Mouse (Mus musculus) intestine, postnatal 0 days (tissue): ENCODE data around the gene Cox7a1. TPM values are rescaled to one million over a fixed set of nuclear protein-coding genes. Genes with fewer than 3 reads are reported as not detected.
A peak's percentile ranks its signal among the peaks of the same experiment; 100 is the strongest.
"Not testable (repeated sequence)": the region's sequence is repeated elsewhere in the genome, so short reads cannot be mapped to it uniquely, and the experiment has no call there.

ENCODE experiments used
- ATAC-seq: fragments of 200-750 bp; cut with Nextera tagmentation; 2 replicates; pipeline ENCODE4 v1.8.0; 2017; ENCODE audit warnings: mild to moderate bottlenecking, moderate TSS enrichment, moderate library complexity
- H3K27ac ChIP-seq: fragments of 300-500 bp; sonication (generic); 2 replicates; pipeline ENCODE4 v1.5.1; 2014; ENCODE audit warnings: mild to moderate bottlenecking, low read depth, low read length, moderate library complexity
- H3K27me3 ChIP-seq: fragments of 300-500 bp; sonication (generic); replicated peaks from 2 replicates; pipeline ENCODE4 v1.6.1; 2014; ENCODE audit warnings: low read length, mixed read lengths; ENCODE audit not compliant: control insufficient read depth, insufficient read depth
- H3K36me3 ChIP-seq: fragments of 300-500 bp; sonication (generic); 2 replicates; pipeline ENCODE4 v1.6.1; 2014; ENCODE audit warnings: mild to moderate bottlenecking, moderate library complexity; ENCODE audit not compliant: control insufficient read depth, insufficient read depth
- H3K4me1 ChIP-seq: fragments of 300-500 bp; sonication (generic); replicated peaks from 2 replicates; pipeline ENCODE4 v1.6.1; 2014; ENCODE audit warnings: antibody characterized with exemption, low read length, mixed read lengths; ENCODE audit not compliant: control insufficient read depth, insufficient read depth
- H3K4me2 ChIP-seq: fragments of 300-500 bp; sonication (generic); replicated peaks from 2 replicates; pipeline ENCODE4 v1.6.1; 2014; ENCODE audit warnings: low read depth, mild to moderate bottlenecking, moderate library complexity
- H3K4me3 ChIP-seq: fragments of 300-500 bp; sonication (generic); 2 replicates; pipeline ENCODE4 v1.5.1; 2014; ENCODE audit warnings: low read depth, low read length
- H3K9ac ChIP-seq: fragments of 300-500 bp; sonication (generic); 2 replicates; pipeline ENCODE4 v1.6.1; 2014; ENCODE audit warnings: mild to moderate bottlenecking, low read depth, low read length
- H3K9me3 ChIP-seq: fragments of 300-500 bp; sonication (generic); 2 replicates; pipeline ENCODE4 v1.6.1; 2016; ENCODE audit warnings: mixed run types; ENCODE audit not compliant: control insufficient read depth
- CTCF ChIP-seq: sonication (generic); IDR thresholded peaks from 2 replicates; pipeline ENCODE4 v1.5.1; 2016; ENCODE audit warnings: low read depth, mild to moderate bottlenecking, control low read depth, antibody characterized with exemption, moderate library complexity
- WGBS: fragments of 180-500 bp; shearing (Covaris S2); extraction: QIAGEN DNeasy Blood & Tissue Kit; methylation state at CpG from one replicate; pipeline ENCODE4 v1.1.7; 2014; 5-methylcytosine and 5-hydroxymethylcytosine counted together
- polyA plus RNA-seq: library from polyadenylated mRNA; unstranded; fragments of >200 nt; fragmentation: Nextera tagmentation; extraction: Ambion mirVana; gene quantifications from 2 replicates; pipeline ENCODE4 v1.2.1, GENCODE M21; 2015

Cox7a1 gene
- polyA plus RNA-seq, 1 experiment from 2014 or later = 60.2 TPM

DNA sequence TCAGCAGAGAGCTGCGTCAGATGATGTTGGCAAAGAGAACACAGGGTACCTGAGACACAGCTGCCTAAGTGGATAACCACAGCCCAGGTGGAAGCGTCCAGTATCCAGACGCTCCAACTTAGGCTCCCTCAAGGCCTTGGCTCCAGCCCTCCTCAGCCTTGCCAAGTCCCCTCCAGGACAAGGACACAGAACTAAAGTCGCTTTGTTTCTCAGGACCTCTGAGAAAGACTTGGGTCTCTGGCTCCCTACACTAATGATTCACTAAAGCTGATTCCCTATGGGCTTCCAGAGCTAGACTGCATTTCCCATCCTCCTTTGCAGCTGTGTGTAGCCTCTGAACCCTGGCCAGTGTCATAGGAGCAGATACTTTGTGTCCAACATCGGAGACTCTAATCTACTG lies 16.3 kb downstream of the Cox7a1 start:
- Histone ChIP-seq H3K27me3 (no peaks in the 10 kb centered on the region), H3K36me3 (no peaks in the 10 kb centered on the region), H3K27ac (no peak overlapping the region), H3K4me3 (no peak overlapping the region), H3K9ac (no peak overlapping the region), H3K4me1 (no peaks in the 10 kb centered on the region; the same call in 1 of the 2 replicates), H3K9me3 (no peaks in the 10 kb centered on the region), H3K4me2 (no peak overlapping the region)
- TF ChIP-seq CTCF = no peak
- WGBS = 81% methylated on average over 5 of the region's 5 CpGs
- no peak for ATAC-seq

DNA sequence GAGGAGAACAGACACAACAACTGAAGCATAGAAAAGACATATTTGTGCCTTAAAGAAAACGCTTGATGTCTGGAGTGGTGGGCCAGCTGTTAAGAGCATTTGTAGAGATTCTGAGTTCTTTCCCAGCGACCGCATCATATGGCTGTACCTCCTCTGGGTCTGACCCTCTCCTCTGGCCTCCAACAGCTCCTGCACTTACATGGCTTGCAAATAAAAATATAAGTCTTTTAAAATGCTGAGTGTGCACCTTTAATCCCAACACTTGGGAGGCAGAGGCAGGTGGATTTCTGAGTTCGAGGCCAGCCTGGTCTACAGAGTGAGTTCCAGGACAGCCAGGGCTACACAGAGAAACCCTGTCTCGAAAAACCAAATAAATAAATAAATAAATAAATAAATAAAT lies 16.7 kb downstream of the Cox7a1 start:
- not testable (repeated sequence) for ATAC-seq, H3K4me2 ChIP-seq, H3K27me3 ChIP-seq, H3K4me1 ChIP-seq, H3K36me3 ChIP-seq, H3K9ac ChIP-seq, H3K4me3 ChIP-seq, H3K9me3 ChIP-seq, H3K27ac ChIP-seq
- 88% methylated on average over 5 of the region's 5 CpGs for WGBS

DNA sequence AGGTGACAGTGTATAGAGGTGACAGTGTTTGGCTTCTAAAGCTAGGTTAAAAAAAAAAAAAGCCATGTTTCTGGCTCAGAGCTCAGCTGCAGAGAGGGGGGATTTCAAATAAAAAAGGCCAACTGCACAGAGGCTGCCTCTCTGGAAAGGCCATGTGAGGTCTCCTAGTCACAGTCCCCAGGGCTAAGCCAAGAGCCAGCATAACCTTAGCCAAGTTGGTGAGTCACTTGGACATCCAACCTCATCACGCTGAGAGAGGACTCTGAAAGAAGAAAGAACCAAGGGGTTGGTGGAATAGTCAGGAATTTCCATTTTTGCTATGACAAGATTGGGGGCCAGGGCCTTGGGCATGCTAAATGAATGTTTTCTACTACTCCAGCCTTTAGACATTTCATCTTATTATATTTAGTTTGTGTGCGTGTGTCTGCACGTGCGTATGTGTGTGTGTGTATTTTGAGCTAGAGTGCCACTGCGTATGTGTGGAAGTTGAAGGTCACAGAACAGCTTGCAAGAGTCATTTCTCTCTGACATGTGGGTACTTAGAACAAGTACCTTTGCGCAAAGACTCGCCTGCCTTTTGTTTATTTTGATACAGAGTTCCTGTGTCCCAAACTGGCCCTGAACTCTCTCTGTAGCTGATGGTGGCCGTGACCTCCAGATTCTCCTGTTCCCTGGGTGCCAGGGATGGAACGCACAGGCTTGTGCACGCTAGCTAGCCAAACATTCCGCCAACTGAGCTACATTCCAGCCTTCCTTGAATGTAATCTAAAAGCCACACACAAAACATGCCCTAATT lies 19.1 kb downstream of the Cox7a1 start:
- Histone ChIP-seq H3K27me3 (no peaks in the 10 kb centered on the region), H3K27ac (no peak overlapping the region), H3K9me3 (no peaks in the 10 kb centered on the region), H3K4me2 (no peak overlapping the region), H3K9ac (no peak overlapping the region), H3K4me1 (no peaks in the 10 kb centered on the region), H3K4me3 (no peak overlapping the region), H3K36me3 (no peaks in the 10 kb centered on the region)
- 71% methylated on average over 11 of the region's 11 CpGs for WGBS
- TF ChIP-seq CTCF = no peak
- no peak for ATAC-seq

DNA sequence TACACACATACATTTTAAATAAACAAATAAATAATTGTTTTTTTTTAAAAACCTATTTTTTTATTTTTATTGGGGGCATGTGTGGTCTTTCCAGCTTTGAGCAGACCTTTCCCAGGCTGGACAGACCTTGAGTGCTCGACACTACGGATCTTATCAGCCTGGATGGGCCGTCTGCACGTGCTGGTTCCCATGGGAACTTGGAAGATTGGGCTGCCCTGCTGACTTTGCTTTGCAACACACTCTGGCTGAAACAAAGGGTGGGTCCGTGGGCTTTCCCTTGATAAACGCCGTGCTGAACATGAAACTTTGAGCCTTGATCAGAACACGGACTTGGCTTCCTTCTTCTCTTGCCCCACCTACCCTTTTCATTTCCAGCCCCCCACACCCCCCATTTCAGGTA lies 20.4 kb downstream of the Cox7a1 start:
- 26% methylated on average over 8 of the region's 8 CpGs for WGBS
- Histone ChIP-seq H3K4me3 (peak overlapping the region; percentile 17), H3K27me3 (no peaks in the 10 kb centered on the region), H3K36me3 (no peaks in the 10 kb centered on the region), H3K4me2 (peak overlapping the region; percentile 51), H3K9ac (no peak overlapping the region), H3K9me3 (no peaks in the 10 kb centered on the region), H3K4me1 (no peaks in the 10 kb centered on the region), H3K27ac (0 out of 2 replicates have a peak overlapping the region, but pooled peaks have one; percentile 5)
- peak; percentile 67 for ATAC-seq
- TF ChIP-seq CTCF = no peak

DNA sequence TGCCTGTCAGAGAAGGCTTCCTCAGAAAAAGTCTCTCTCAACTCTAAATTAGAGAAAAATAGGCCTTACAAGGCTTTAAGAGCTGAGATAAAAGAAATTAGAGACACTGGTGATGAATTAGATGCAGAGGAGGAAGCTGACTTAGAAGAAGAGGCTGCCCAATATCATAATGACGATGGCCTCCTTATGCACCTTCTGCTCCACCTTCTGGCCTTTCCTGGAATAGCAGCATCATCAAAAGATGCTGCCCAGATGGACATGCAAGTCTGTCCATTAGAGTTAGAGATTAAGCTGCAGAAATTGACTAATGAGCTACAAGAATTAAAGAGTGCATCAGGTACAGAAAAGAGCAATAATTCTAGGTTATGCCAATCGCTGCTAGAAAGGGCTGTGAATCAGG lies 21.4 kb downstream of the Cox7a1 start:
- TF ChIP-seq CTCF = peak; percentile 92
- Histone ChIP-seq H3K27me3 (no peaks in the 10 kb centered on the region), H3K27ac (no peak overlapping the region), H3K9me3 (no peaks in the 10 kb centered on the region), H3K4me3 (no peak overlapping the region), H3K36me3 (no peaks in the 10 kb centered on the region), H3K4me2 (no peak overlapping the region), H3K9ac (no peak overlapping the region), H3K4me1 (no peaks in the 10 kb centered on the region)
- 3% methylated on average over 2 of the region's 2 CpGs for WGBS
- no peak for ATAC-seq

DNA sequence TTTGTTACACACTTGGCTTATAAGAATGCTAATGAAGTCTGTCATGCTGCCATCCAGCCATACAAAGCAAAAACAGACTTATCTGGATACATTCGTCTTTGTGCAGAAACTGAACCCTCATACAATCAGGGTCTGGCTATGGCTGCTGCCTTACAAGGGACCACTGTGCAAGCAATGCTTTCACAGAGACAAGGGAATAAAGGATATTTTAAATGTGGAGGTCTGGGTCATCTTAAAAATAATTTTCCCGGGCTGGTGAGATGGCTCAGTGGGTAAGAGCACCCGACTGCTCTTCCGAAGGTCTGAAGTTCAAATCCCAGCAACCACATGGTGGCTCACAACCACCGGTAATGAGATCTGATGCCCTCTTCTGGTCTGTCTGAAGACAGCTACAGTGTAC lies 22.4 kb downstream of the Cox7a1 start:
- H3K9me3 ChIP-seq, H3K36me3 ChIP-seq, ATAC-seq, H3K9ac ChIP-seq, H3K27me3 ChIP-seq, H3K4me2 ChIP-seq, H3K27ac ChIP-seq, H3K4me3 ChIP-seq, H3K4me1 ChIP-seq: not testable (repeated sequence)
- WGBS = 66% methylated on average over 5 of the region's 5 CpGs

DNA sequence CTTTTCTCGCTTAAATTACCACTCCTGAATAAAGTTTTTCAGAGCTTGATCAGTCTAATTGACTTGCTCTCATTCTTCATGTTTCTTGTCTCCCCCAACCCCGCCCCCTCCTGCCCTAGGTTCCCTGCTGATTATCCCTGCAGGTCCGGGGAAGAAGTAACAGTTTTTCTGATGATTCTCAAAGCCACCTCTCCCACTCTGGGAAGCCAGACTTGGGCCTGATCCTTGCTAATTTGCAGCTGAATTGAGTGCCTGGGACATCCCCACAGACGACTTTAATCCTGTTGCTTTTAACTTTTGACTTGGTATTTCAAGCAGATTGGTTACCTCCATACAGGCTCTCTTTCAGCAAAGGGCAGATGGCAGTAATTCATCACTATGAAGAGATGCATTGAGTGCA lies 27.1 kb downstream of the Cox7a1 start:
- 42% methylated on average over 4 of the region's 4 CpGs for WGBS
- no peak overlapping the region for H3K4me2 ChIP-seq
- H3K4me1 ChIP-seq = no peaks in the 10 kb centered on the region
- no peaks in the 10 kb centered on the region for H3K9me3 ChIP-seq
- no peaks in the 10 kb centered on the region for H3K27me3 ChIP-seq
- no peak overlapping the region for H3K27ac ChIP-seq
- H3K4me3 ChIP-seq = no peak overlapping the region
- no peaks in the 10 kb centered on the region for H3K36me3 ChIP-seq
- H3K9ac ChIP-seq = no peak overlapping the region
- no peak for TF ChIP-seq CTCF
- ATAC-seq = no peak
